Mouse (Mus musculus): Measurements from ENCODE around the gene Cluap1. TPM values are rescaled to one million over a fixed set of nuclear protein-coding genes. Genes with fewer than 3 reads are reported as not detected.
A peak's percentile ranks its signal among the peaks of the same experiment; 100 is the strongest.
"Not testable (repeated sequence)": the region's sequence is repeated elsewhere in the genome, so short reads cannot be mapped to it uniquely, and the experiment has no call there.

Cluap1 gene
- polyA plus RNA-seq, 1 experiment from 2014 or later = 40.1 TPM

GRCm38 (mm10) chr16:3956369-3956768, 47.8 kb downstream of the Cluap1 start:
- H3K4me1 ChIP-seq = no peaks in the 10 kb centered on the region
- 90% methylated on average over 6 of the region's 6 CpGs for WGBS
- no peak overlapping the region for H3K4me2 ChIP-seq
- H3K36me3 ChIP-seq = no peaks in the 10 kb centered on the region
- H3K9me3 ChIP-seq (replicated peaks) = no peaks in the 10 kb centered on the region
- H3K9ac ChIP-seq (replicated peaks) = no peak overlapping the region
- H3K4me3 ChIP-seq (replicated peaks) = no peak overlapping the region
- ATAC-seq (ENCODE audit: low FRiP score) = no peak
- H3K27me3 ChIP-seq (replicated peaks) = no peaks in the 10 kb centered on the region
- no peak overlapping the region for H3K27ac ChIP-seq (replicated peaks)

GRCm38 (mm10) chr16:3959261-3959660, 50.7 kb downstream of the Cluap1 start:
- no peak for ATAC-seq (ENCODE audit: low FRiP score)
- no peaks in the 10 kb centered on the region for H3K36me3 ChIP-seq
- no peaks in the 10 kb centered on the region for H3K4me1 ChIP-seq
- no peak overlapping the region for H3K4me3 ChIP-seq (replicated peaks)
- H3K9ac ChIP-seq (replicated peaks) = no peak overlapping the region
- H3K27me3 ChIP-seq (replicated peaks) = no peaks in the 10 kb centered on the region
- H3K27ac ChIP-seq (replicated peaks) = no peak overlapping the region
- H3K4me2 ChIP-seq = no peak overlapping the region
- 77% methylated on average over 2 of the region's 2 CpGs for WGBS
- H3K9me3 ChIP-seq (replicated peaks) = no peaks in the 10 kb centered on the region

GRCm38 (mm10) chr16:3964990-3965389, 56.4 kb downstream of the Cluap1 start:
- no peak overlapping the region for H3K9ac ChIP-seq (replicated peaks)
- 89% methylated on average over 10 of the region's 10 CpGs for WGBS

GRCm38 (mm10) chr16:3965534-3965933, 56.9 kb downstream of the Cluap1 start:
- Histone ChIP-seq H3K4me3 (replicated peaks) (no peak overlapping the region), H3K36me3 (no peaks in the 10 kb centered on the region), H3K27me3 (replicated peaks) (no peaks in the 10 kb centered on the region), H3K27ac (replicated peaks) (no peak overlapping the region), H3K9me3 (replicated peaks) (no peaks in the 10 kb centered on the region), H3K4me1 (no peaks in the 10 kb centered on the region), H3K9ac (replicated peaks) (no peak overlapping the region), H3K4me2 (no peak overlapping the region)
- no peak for ATAC-seq (ENCODE audit: low FRiP score)
- 85% methylated on average over 3 of the region's 3 CpGs for WGBS

More at GRCm38 (mm10) chr16:3964990-3965389, 56.4 kb downstream of the Cluap1 start:
- no peak overlapping the region for H3K4me3 ChIP-seq (replicated peaks)
- no peaks in the 10 kb centered on the region for H3K9me3 ChIP-seq (replicated peaks)
- H3K36me3 ChIP-seq = no peaks in the 10 kb centered on the region
- no peak for ATAC-seq (ENCODE audit: low FRiP score)
- no peaks in the 10 kb centered on the region for H3K27me3 ChIP-seq (replicated peaks)
- H3K4me2 ChIP-seq = no peak overlapping the region
- H3K27ac ChIP-seq (replicated peaks) = no peak overlapping the region
- no peaks in the 10 kb centered on the region for H3K4me1 ChIP-seq

- H3K27me3 ChIP-seq (replicated peaks); H3K27ac ChIP-seq (replicated peaks); H3K4me3 ChIP-seq (replicated peaks); H3K4me2 ChIP-seq; H3K9ac ChIP-seq (replicated peaks); H3K4me1 ChIP-seq; H3K9me3 ChIP-seq (replicated peaks); ATAC-seq (ENCODE audit: low FRiP score): not testable (repeated sequence)
- peaks cover 19% of the 10 kb centered on the region for H3K36me3 ChIP-seq
- 90% methylated on average over 19 of the region's 19 CpGs for WGBS
Observed at GRCm38 (mm10) chr16:3974456-3974855, 65.9 kb downstream of the Cluap1 start.

- no peak for ATAC-seq (ENCODE audit: low FRiP score)
- no peak overlapping the region for H3K4me3 ChIP-seq (replicated peaks)
- no peaks in the 10 kb centered on the region for H3K9me3 ChIP-seq (replicated peaks)
- 88% methylated on average over 7 of the region's 7 CpGs for WGBS
- H3K4me2 ChIP-seq = no peak overlapping the region
- no peak overlapping the region for H3K27ac ChIP-seq (replicated peaks)
- H3K9ac ChIP-seq (replicated peaks) = no peak overlapping the region
- peaks cover 31% of the 10 kb centered on the region for H3K36me3 ChIP-seq
- H3K4me1 ChIP-seq = peaks cover 3% of the 10 kb centered on the region; the same call in 1 of the 2 replicates
- H3K27me3 ChIP-seq (replicated peaks) = no peaks in the 10 kb centered on the region
Observed at GRCm38 (mm10) chr16:3975658-3976057, 67.1 kb downstream of the Cluap1 start.

GRCm38 (mm10) chr16:3976251-3976671, 67.7 kb downstream of the Cluap1 start, which contains the start of gene Nlrc3:
TSS of gene Nlrc3 (minus strand) at chr16:3976632.
- ATAC-seq (ENCODE audit: low FRiP score) = peak; percentile 15; the same call in 1 of the 2 replicates
- peaks cover 37% of the 10 kb centered on the region for H3K36me3 ChIP-seq
- H3K4me2 ChIP-seq = no peak within 1 kb of the TSS
- no peak within 1 kb of the TSS for H3K27ac ChIP-seq (replicated peaks)
- 78% methylated on average over 4 of the region's 4 CpGs for WGBS
- H3K9ac ChIP-seq (replicated peaks) = no peak within 1 kb of the TSS
- H3K4me1 ChIP-seq = peaks cover 3% of the 10 kb centered on the region; the same call in 1 of the 2 replicates
- H3K4me3 ChIP-seq (replicated peaks) = no peak within 1 kb of the TSS
- H3K27me3 ChIP-seq (replicated peaks) = no peaks in the 10 kb centered on the region
- no peaks in the 10 kb centered on the region for H3K9me3 ChIP-seq (replicated peaks)

- ATAC-seq (ENCODE audit: low FRiP score) = no peak
- 61% methylated on average over 3 of the region's 3 CpGs for WGBS
- no peaks in the 10 kb centered on the region for H3K9me3 ChIP-seq (replicated peaks)
- H3K36me3 ChIP-seq = peaks cover 41% of the 10 kb centered on the region
- no peak overlapping the region for H3K4me3 ChIP-seq (replicated peaks)
- no peaks in the 10 kb centered on the region for H3K27me3 ChIP-seq (replicated peaks)
- peaks cover 3% of the 10 kb centered on the region; the same call in 1 of the 2 replicates for H3K4me1 ChIP-seq
- no peak overlapping the region for H3K9ac ChIP-seq (replicated peaks)
- no peak overlapping the region for H3K27ac ChIP-seq (replicated peaks)
- H3K4me2 ChIP-seq = no peak overlapping the region
Observed at GRCm38 (mm10) chr16:3976712-3977111, 68.1 kb downstream of the Cluap1 start.

- ATAC-seq (ENCODE audit: low FRiP score) = no peak
- no peaks in the 10 kb centered on the region for H3K4me1 ChIP-seq
- H3K9ac ChIP-seq (replicated peaks) = no peak overlapping the region
- H3K27me3 ChIP-seq (replicated peaks) = no peaks in the 10 kb centered on the region
- H3K4me3 ChIP-seq (replicated peaks) = no peak overlapping the region
- no peaks in the 10 kb centered on the region for H3K9me3 ChIP-seq (replicated peaks)
- WGBS = 91% methylated on average over 4 of the region's 4 CpGs
- H3K36me3 ChIP-seq = peaks cover 96% of the 10 kb centered on the region
- no peak overlapping the region for H3K27ac ChIP-seq (replicated peaks)
- no peak overlapping the region for H3K4me2 ChIP-seq
Observed at GRCm38 (mm10) chr16:3982173-3982572, 73.6 kb downstream of the Cluap1 start.

GRCm38 (mm10) chr16:3983146-3983700, 74.6 kb downstream of the Cluap1 start:
- 62% methylated on average over 7 of the region's 7 CpGs for WGBS
- H3K9me3 ChIP-seq (replicated peaks) = no peaks in the 10 kb centered on the region
- no peak overlapping the region for H3K4me3 ChIP-seq (replicated peaks)
- no peak overlapping the region for H3K9ac ChIP-seq (replicated peaks)
- ATAC-seq (ENCODE audit: low FRiP score) = no peak
- no peak overlapping the region for H3K4me2 ChIP-seq
- peaks cover 100% of the 10 kb centered on the region for H3K36me3 ChIP-seq
- no peaks in the 10 kb centered on the region for H3K27me3 ChIP-seq (replicated peaks)
- no peak overlapping the region for H3K27ac ChIP-seq (replicated peaks)
- no peaks in the 10 kb centered on the region for H3K4me1 ChIP-seq

GRCm38 (mm10) chr16:3988410-3988809, 79.8 kb downstream of the Cluap1 start:
- Histone ChIP-seq H3K4me1 (no peaks in the 10 kb centered on the region), H3K4me2 (no peak overlapping the region), H3K4me3 (replicated peaks) (no peak overlapping the region), H3K36me3 (peaks cover 97% of the 10 kb centered on the region), H3K27me3 (replicated peaks) (no peaks in the 10 kb centered on the region), H3K9me3 (replicated peaks) (no peaks in the 10 kb centered on the region), H3K9ac (replicated peaks) (no peak overlapping the region), H3K27ac (replicated peaks) (no peak overlapping the region)
- ATAC-seq (ENCODE audit: low FRiP score) = no peak
- 97% methylated on average over 4 of the region's 4 CpGs for WGBS
